Mouse (Mus musculus) hindbrain, embryonic 11.5 days (tissue): Measurements from ENCODE around the gene Rassf1. TPM values are rescaled to one million over a fixed set of nuclear protein-coding genes. Genes with fewer than 3 reads are reported as not detected.
"Not testable (repeated sequence)": the region's sequence is repeated elsewhere in the genome, so short reads cannot be mapped to it uniquely, and the experiment has no call there.

Experiments used
- ATAC-seq: fragments of 200-750 bp; cut with Nextera tagmentation; 2 replicates; pipeline ENCODE4 v1.8.0; 2017; ENCODE audit warnings: mild to moderate bottlenecking, moderate TSS enrichment, moderate library complexity; ENCODE audit not compliant: low FRiP score
- DNase-seq: peaks from one replicate; pipeline ENCODE4 v3.0.0-alpha.2; 2015; ENCODE audit warnings: low spot score
- H3K27ac ChIP-seq: fragments of 300-500 bp; sonication (generic); 2 replicates; pipeline ENCODE4 v1.5.1; 2014; ENCODE audit warnings: mild to moderate bottlenecking, low read depth, low read length
- H3K27me3 ChIP-seq: fragments of 300-500 bp; sonication (generic); 2 replicates; pipeline ENCODE4 v1.6.1; 2014; ENCODE audit warnings: mild to moderate bottlenecking, low read length, moderate library complexity, mixed read lengths; ENCODE audit not compliant: control insufficient read depth, insufficient read depth
- H3K36me3 ChIP-seq: fragments of 300-500 bp; sonication (generic); 2 replicates; pipeline ENCODE4 v1.6.1; 2014; ENCODE audit warnings: mild to moderate bottlenecking, low read length, moderate library complexity, mixed read lengths; ENCODE audit not compliant: control insufficient read depth, insufficient read depth
- H3K4me1 ChIP-seq: fragments of 300-500 bp; sonication (generic); replicated peaks from 2 replicates; pipeline ENCODE4 v1.6.1; 2014; ENCODE audit warnings: low read length, mixed read lengths; ENCODE audit not compliant: control insufficient read depth, insufficient read depth
- H3K4me2 ChIP-seq: fragments of 300-500 bp; sonication (generic); replicated peaks from 2 replicates; pipeline ENCODE4 v1.6.1; 2014; ENCODE audit warnings: mild to moderate bottlenecking, low read depth, low read length
- H3K4me3 ChIP-seq: fragments of 300-500 bp; sonication (generic); 2 replicates; pipeline ENCODE4 v1.5.1; 2014; ENCODE audit warnings: low read depth, low read length
- H3K9ac ChIP-seq: fragments of 300-500 bp; sonication (generic); 2 replicates; pipeline ENCODE4 v1.6.1; 2014; ENCODE audit warnings: low read depth, low read length
- H3K9me3 ChIP-seq: fragments of 300-500 bp; sonication (generic); 2 replicates; pipeline ENCODE4 v1.6.1; 2016; ENCODE audit warnings: low read length; ENCODE audit not compliant: control insufficient read depth
- WGBS: fragments of 180-500 bp; shearing (Covaris S2); extraction: QIAGEN DNeasy Blood & Tissue Kit; methylation state at CpG from one replicate; pipeline ENCODE4 v1.1.7; 2014; 5-methylcytosine and 5-hydroxymethylcytosine counted together
- polyA plus RNA-seq: library from polyadenylated mRNA; unstranded; fragments of >200 nt; fragmentation: Nextera tagmentation; extraction: Ambion mirVana; gene quantifications from 2 replicates; pipeline ENCODE4 v1.2.1, GENCODE M21; 2014

Gene Rassf1
- polyA plus RNA-seq, 1 experiment from 2014 or later = 39.7 TPM

DNA sequence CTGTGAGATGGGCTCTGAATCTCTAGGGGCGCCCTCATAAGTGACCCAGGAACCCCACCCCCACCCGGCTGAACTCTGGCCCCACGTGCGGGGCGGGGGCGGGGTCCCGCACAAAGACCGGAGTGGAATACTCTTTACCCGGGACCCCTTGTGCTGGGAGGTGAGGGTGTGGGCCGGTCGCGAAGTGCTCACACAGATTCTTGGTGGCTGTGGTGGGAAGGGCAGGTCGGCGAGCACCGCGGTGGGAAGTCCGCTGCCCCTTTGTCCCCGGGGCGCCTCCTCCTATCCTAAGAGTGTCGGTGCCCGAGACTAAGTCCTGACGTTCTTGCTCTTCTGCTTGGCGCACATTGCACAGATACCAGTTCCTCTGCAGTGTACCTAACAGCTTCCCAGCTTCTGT is 17.9 kb downstream of the Rassf1 start:
- Histone ChIP-seq H3K27ac (peak overlapping the region; percentile 75), H3K4me1 (peaks cover 16% of the 10 kb centered on the region), H3K4me3 (peak overlapping the region; percentile 91), H3K9ac (peak overlapping the region; percentile 91), H3K9me3 (no peaks in the 10 kb centered on the region), H3K27me3 (no peaks in the 10 kb centered on the region), H3K36me3 (peaks cover 25% of the 10 kb centered on the region), H3K4me2 (peak overlapping the region; percentile 58)
- ATAC-seq = peak; percentile 59
- 0% methylated on average over 23 of the region's 23 CpGs for whole genome bisulfite sequencing
- DNase-seq = no peak

DNA sequence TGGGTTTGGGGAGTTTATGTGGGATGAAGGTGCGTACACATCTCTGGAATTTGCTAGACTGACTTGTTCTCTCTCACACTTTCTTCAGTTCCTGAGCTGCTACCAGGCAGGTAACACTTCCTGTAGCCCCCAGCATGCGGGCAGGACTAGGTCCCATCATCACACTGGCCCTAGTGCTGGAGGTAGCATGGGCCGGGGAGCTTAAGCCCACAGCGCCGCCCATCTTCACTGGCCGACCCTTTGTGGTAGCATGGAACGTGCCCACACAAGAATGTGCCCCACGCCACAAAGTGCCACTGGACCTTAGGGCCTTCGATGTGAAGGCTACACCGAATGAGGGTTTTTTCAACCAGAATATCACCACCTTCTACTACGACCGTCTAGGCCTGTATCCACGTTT is 18.7 kb downstream of the Rassf1 start:
- Histone ChIP-seq H3K36me3 (peaks cover 28% of the 10 kb centered on the region), H3K4me1 (peaks cover 14% of the 10 kb centered on the region), H3K4me2 (peak overlapping the region; percentile 58), H3K9me3 (no peaks in the 10 kb centered on the region), H3K9ac (peak overlapping the region; percentile 91), H3K27me3 (no peaks in the 10 kb centered on the region), H3K4me3 (peak overlapping the region; percentile 91), H3K27ac (0 out of 2 replicates have a peak overlapping the region, but pooled peaks have one; percentile 19)
- WGBS = 52% methylated on average over 13 of the region's 13 CpGs
- no peak for ATAC-seq
- DNase-seq = no peak

DNA sequence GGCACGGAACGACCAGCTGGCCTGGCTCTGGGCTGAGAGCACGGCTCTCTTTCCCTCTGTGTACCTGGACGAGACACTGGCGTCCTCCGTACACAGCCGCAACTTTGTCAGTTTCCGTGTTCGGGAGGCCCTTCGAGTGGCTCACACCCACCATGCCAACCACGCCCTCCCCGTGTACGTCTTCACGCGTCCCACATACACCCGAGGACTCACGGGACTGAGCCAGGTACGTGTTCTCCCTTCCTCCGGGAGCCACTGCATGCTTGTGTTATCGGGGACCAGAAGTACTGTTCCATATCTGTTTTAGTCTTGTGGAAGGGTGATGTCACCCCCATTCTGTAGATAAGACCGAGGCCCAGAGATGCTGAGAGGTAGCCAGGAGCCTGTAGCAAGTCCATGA is 19.5 kb downstream of the Rassf1 start:
- no peak overlapping the region for H3K9ac ChIP-seq
- no peak for ATAC-seq
- peaks cover 14% of the 10 kb centered on the region for H3K4me1 ChIP-seq
- peak overlapping the region; percentile 58 for H3K4me2 ChIP-seq
- H3K27ac ChIP-seq = no peak overlapping the region
- no peak for DNase-seq
- peak overlapping the region; percentile 91 for H3K4me3 ChIP-seq
- peaks cover 25% of the 10 kb centered on the region for H3K36me3 ChIP-seq
- 93% methylated on average over 21 of the region's 21 CpGs for WGBS
- H3K27me3 ChIP-seq = no peaks in the 10 kb centered on the region
- H3K9me3 ChIP-seq = no peaks in the 10 kb centered on the region

DNA sequence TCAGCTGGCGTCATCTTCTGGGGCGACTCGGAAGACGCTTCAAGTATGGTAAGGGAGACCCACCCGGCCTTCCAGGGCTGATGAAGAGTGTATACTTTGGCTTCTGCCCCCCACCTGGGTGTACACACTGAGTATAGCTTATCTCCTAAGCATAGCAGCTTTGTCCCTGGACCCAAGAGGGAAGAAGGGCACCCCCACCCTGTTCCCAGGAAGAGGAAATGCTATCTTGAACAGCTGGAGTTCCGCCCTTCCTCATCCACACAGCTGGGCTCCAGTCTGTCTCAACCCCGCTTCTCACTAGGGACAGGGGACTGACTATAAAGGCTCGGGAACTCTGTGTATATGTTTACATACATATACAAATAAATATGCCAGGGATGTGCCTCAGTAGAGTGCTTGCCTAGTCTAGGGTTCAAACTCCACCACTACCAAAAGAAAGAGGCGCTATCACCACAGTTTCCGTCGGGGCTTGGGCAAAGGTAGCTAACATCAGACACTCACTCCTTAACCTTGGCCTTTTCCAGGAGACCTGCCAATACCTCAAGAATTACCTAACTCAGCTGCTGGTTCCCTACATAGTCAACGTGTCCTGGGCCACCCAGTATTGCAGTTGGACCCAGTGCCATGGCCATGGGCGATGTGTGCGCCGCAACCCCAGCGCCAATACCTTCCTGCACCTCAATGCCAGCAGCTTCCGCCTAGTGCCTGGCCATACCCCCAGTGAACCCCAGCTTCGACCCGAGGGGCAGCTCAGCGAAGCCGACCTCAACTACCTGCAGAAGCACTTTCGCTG is 20.4 kb downstream of the Rassf1 start:
- Histone ChIP-seq H3K9ac (no peak overlapping the region), H3K9me3 (no peaks in the 10 kb centered on the region), H3K4me1 (peaks cover 14% of the 10 kb centered on the region), H3K4me2 (0 out of 2 replicates have a peak overlapping the region, but pooled peaks have one; percentile 58), H3K27ac (no peak overlapping the region), H3K4me3 (no peak overlapping the region), H3K27me3 (no peaks in the 10 kb centered on the region), H3K36me3 (peaks cover 25% of the 10 kb centered on the region)
- no peak for DNase-seq
- ATAC-seq = no peak
- WGBS = 94% methylated on average over 22 of the region's 22 CpGs

DNA sequence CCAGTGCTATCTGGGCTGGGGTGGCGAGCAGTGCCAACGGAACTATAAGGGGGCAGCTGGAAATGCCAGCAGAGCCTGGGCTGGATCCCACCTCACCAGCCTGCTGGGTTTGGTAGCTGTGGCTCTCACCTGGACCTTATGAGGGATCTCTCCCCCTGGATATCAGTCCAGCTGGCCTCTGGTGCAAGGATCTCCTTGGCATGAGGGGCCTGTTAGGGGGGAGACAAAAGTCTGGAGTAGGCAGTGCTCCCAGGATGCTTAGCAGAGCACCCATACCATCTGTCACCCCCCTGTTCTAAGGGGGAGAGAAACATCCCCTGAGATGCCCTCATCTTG is 20.9 kb downstream of the Rassf1 start:
- H3K4me3 ChIP-seq = no peak overlapping the region
- peaks cover 25% of the 10 kb centered on the region for H3K36me3 ChIP-seq
- no peaks in the 10 kb centered on the region for H3K27me3 ChIP-seq
- no peak overlapping the region for H3K27ac ChIP-seq
- H3K9me3 ChIP-seq = no peaks in the 10 kb centered on the region
- H3K4me2 ChIP-seq = no peak overlapping the region
- no peak for ATAC-seq
- DNase-seq = no peak
- no peak overlapping the region for H3K9ac ChIP-seq
- WGBS = 100% methylated on average over 2 of the region's 2 CpGs
- H3K4me1 ChIP-seq = peaks cover 14% of the 10 kb centered on the region

DNA sequence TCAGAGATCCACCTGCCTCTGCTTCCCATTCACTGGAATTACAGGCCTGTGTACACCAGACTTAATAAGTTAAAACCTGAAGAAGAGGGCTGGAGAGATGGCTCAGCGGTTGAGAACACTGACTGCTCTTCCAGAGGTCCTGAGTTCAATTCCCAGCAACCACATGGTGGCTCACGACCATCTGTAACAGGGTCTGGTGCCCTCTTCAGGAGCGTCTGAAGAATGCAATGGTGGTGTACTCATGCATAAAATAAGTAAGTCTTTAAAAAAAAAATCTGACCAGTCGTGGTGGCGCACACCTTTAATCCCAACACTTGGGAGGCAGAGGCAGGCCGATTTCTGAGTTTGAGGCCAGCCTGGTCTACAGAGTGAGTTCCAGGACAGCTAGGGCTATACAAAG is 22.4 kb downstream of the Rassf1 start:
- not testable (repeated sequence) for H3K4me2 ChIP-seq

DNA sequence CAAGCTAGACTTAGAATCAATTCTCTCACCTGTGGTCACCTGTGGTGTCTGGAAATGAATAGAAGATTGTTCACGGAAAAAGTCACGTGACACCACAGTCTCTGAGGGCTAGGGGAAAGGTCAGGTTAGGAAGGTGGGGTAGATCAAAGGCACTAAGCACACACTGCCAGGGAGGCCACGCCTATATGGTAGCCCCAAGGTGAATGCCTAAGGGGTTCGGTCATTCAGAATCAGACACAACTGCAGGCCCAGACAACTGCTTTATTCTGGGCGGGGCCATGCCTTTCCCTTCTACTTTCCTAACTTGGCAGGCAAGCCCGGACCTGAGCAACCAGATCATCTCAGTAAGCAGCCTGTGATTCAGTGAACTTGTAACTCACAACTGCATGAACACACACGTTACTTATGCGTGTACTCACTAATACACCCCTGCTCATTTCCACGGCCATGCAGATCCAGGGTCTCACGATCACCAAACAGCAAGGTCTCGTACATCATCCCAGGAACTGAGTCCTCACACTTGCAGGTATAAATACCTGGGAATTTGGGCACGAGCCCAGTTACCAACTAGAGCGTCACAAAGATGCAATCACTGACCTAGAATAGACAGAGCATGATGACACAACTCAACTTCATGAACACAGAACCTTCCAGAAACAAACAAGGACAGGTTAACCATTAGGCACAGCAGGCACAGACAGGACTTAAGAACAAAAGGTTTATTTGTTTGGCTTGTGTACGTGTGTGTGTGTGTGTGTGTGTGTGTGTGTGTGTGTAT is 24.4 kb downstream of the Rassf1 start:
- no peak overlapping the region for H3K9ac ChIP-seq
- DNase-seq (no peak), ATAC-seq (no peak)
- WGBS = 88% methylated on average over 14 of the region's 14 CpGs
- no peak overlapping the region for H3K27ac ChIP-seq
- no peaks in the 10 kb centered on the region for H3K9me3 ChIP-seq
- no peak overlapping the region for H3K4me3 ChIP-seq
- no peak overlapping the region for H3K4me2 ChIP-seq
- peaks cover 5% of the 10 kb centered on the region for H3K4me1 ChIP-seq
- H3K36me3 ChIP-seq = peaks cover 25% of the 10 kb centered on the region
- H3K27me3 ChIP-seq = no peaks in the 10 kb centered on the region

More for the DNA sequence above, 22.4 kb downstream of the Rassf1 start:
- not testable (repeated sequence) for H3K9me3 ChIP-seq, DNase-seq, H3K27ac ChIP-seq, H3K9ac ChIP-seq, ATAC-seq, H3K4me3 ChIP-seq, H3K27me3 ChIP-seq
- peaks cover 25% of the 10 kb centered on the region for H3K36me3 ChIP-seq
- WGBS = 79% methylated on average over 6 of the region's 6 CpGs
- H3K4me1 ChIP-seq = peaks cover 11% of the 10 kb centered on the region

DNA sequence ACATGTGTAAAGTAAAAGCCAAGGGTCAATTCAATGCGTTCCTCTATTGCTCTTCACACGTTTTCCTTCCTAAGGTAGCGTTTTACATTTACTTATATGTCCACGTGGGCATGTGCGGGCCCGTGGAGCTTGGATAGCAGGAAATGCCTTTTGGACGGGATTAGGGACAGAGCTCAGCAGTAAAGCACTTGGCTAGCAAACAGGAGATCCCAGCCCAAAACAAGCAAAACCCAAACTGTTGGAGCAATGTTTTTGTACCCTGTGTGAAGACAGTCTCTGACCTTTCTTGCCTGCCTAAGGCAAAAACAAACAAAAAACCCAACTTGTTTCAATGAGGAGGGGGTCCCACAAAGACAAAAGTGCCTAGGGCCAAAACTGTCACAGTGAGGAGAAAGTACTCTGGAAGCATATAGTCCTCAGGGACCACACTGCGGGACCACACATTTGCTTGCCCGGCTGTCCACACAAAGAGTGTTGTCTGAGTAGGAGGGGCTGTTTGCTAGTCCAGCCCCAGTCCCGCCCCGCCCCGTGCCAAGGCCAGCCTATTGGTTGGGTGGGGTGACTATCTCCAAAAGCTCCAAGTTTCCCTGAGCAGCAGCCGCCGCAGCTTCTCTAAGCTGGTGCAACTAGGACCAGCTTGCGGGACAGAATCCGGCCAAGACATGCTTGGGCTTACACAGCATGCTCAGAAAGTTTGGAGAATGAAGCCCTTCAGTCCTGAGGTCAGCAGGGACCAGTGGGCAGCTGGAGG is 25.2 kb downstream of the Rassf1 start, which contains the start of gene Hyal1:
Hyal1 (plus strand) TSS at position 571 of the 751 bp plus-strand sequence.
- peak within 1 kb of the TSS; percentile 57 for H3K9ac ChIP-seq
- peak within 1 kb of the TSS; percentile 45 for H3K4me2 ChIP-seq
- H3K27me3 ChIP-seq = no peaks in the 10 kb centered on the region
- H3K27ac ChIP-seq = 0 out of 2 replicates have a peak within 1 kb of the TSS, but pooled peaks have one; percentile 10
- H3K4me1 ChIP-seq = peaks cover 5% of the 10 kb centered on the region
- no peaks in the 10 kb centered on the region for H3K9me3 ChIP-seq
- H3K36me3 ChIP-seq = peaks cover 21% of the 10 kb centered on the region
- WGBS = 28% methylated on average over 16 of the region's 16 CpGs
- DNase-seq (peak; percentile 81), ATAC-seq (peak; percentile 68)
- peak within 1 kb of the TSS; percentile 17 for H3K4me3 ChIP-seq
